7 mouse cellular contexts compared by ENCODE assay signal in genomic region chr4:40837451-40838285, GRCm38 (mm10). TPM values are rescaled to one million over a fixed set of nuclear protein-coding genes. Genes with fewer than 3 reads are reported as not detected.
DNase-seq lines count a peak whose midpoint lies in the region; ATAC-seq lines count a peak whose summit lies in the region.

No protein-coding gene starts in this region.

- H3K27me3 ChIP-seq in forebrain, embryonic 13.5 days: no peaks in the 10 kb centered on the region
- H3K27me3 ChIP-seq in intestine, embryonic 15.5 days (replicated peaks): no peaks in the 10 kb centered on the region
- no peaks in the 10 kb centered on the region for H3K27me3 ChIP-seq in lung, embryonic 16.5 days (ENCODE audit: control insufficient read depth, insufficient read depth, low read depth, low read length)

- no peak overlapping the region for H3K4me2 ChIP-seq in forebrain, embryonic 13.5 days
- H3K4me2 ChIP-seq in intestine, embryonic 15.5 days (replicated peaks): peak overlapping the region; percentile 20
- peak overlapping the region; percentile 18 for H3K4me2 ChIP-seq in lung, embryonic 16.5 days (ENCODE audit: low read depth, low read length)

- no peaks in the 10 kb centered on the region for H3K36me3 ChIP-seq in forebrain, embryonic 13.5 days (ENCODE audit: poor library complexity, severe bottlenecking)
- no peaks in the 10 kb centered on the region for H3K36me3 ChIP-seq in intestine, embryonic 15.5 days
- H3K36me3 ChIP-seq in lung, embryonic 16.5 days (ENCODE audit: control insufficient read depth, insufficient read depth, low read length): no peaks in the 10 kb centered on the region

- no peak overlapping the region for H3K9ac ChIP-seq in forebrain, embryonic 13.5 days
- no peak overlapping the region for H3K9ac ChIP-seq in intestine, embryonic 15.5 days
- 0 out of 2 replicates have a peak overlapping the region, but pooled peaks have one; percentile 21 for H3K9ac ChIP-seq in lung, embryonic 16.5 days (ENCODE audit: low read length)

- H3K4me1 ChIP-seq in forebrain, embryonic 13.5 days: peaks cover 13% of the 10 kb centered on the region
- H3K4me1 ChIP-seq in intestine, embryonic 15.5 days (replicated peaks): peaks cover 12% of the 10 kb centered on the region
- H3K4me1 ChIP-seq in lung, embryonic 16.5 days (replicated peaks; ENCODE audit: control insufficient read depth, insufficient read depth, low read length): peaks cover 36% of the 10 kb centered on the region

- H3K27ac ChIP-seq in forebrain, embryonic 13.5 days: 0 out of 2 replicates have a peak overlapping the region, but pooled peaks have one; percentile 25
- H3K27ac ChIP-seq in intestine, embryonic 15.5 days: no peak overlapping the region
- H3K27ac ChIP-seq in lung, embryonic 16.5 days (ENCODE audit: low read length): peak overlapping the region; percentile 83

- no peaks in the 10 kb centered on the region for H3K9me3 ChIP-seq in forebrain, embryonic 13.5 days (replicated peaks)
- H3K9me3 ChIP-seq in intestine, embryonic 15.5 days: no peaks in the 10 kb centered on the region
- H3K9me3 ChIP-seq in lung, embryonic 16.5 days (ENCODE audit: control insufficient read depth, low read length): no peaks in the 10 kb centered on the region

- 0 out of 2 replicates have a peak, but pooled peaks have one; percentile 27 for ATAC-seq in forebrain, embryonic 13.5 days
- ATAC-seq in intestine, embryonic 15.5 days: peak; percentile 89
- peak; percentile 89 for ATAC-seq in lung, embryonic 16.5 days (ENCODE audit: low read depth)
- ATAC-seq in erythroblast, adult 5-6 weeks (replicated peaks; ENCODE audit: low FRiP score, poor library complexity, severe bottlenecking): no peak

- WGBS in forebrain, embryonic 13.5 days: 47% methylated on average over 10 of the region's 10 CpGs
- 33% methylated on average over 10 of the region's 10 CpGs for WGBS in intestine, embryonic 15.5 days
- 28% methylated on average over 10 of the region's 10 CpGs for WGBS in lung, embryonic 16.5 days

- no peak overlapping the region for H3K4me3 ChIP-seq in forebrain, embryonic 13.5 days
- H3K4me3 ChIP-seq in intestine, embryonic 15.5 days (replicated peaks): no peak overlapping the region
- H3K4me3 ChIP-seq in lung, embryonic 16.5 days (ENCODE audit: low read length): no peak overlapping the region

- DNase-seq in 3134 (ENCODE audit: extremely low read depth, insufficient read length, low spot score) (peak; percentile 55), 3T3-L1 (ENCODE audit: low read depth, low spot score) (peak; percentile 85)
- DNase-seq in right cerebral cortex, postnatal 36 days (ENCODE audit: low spot score in 2 of 2): no peak

RNA-seq across cellular contexts. Expression of gene B4galt1, which starts 16.1 kb away (rescaled TPM):
- 7.8 and 9.1 TPM in 2 replicates for polyA plus RNA-seq in forebrain, embryonic 13.5 days (2015; fragmentation: Nextera tagmentation; extraction: Ambion mirVana)
- 30.2 and 33.2 TPM in 2 replicates for polyA plus RNA-seq in intestine, embryonic 15.5 days (2015; fragmentation: Nextera tagmentation; extraction: Ambion mirVana)
- 75.4 and 79.0 TPM in 2 replicates for polyA plus RNA-seq in lung, embryonic 16.5 days (2015; fragmentation: Nextera tagmentation; extraction: Ambion mirVana)
- total RNA-seq in erythroblast, adult 5-6 weeks (2015; ENCODE audit: low replicate concordance): 34.5 and 42.3 TPM in 2 replicates
- 29.7 and 31.4 TPM in 2 replicates for total RNA-seq in erythroblast, adult 5-6 weeks (2017; ENCODE audit: low replicate concordance)

Comparison
In these comparisons a context has a peak if more than half of its experiments do, and no peak if none do; other contexts are left out.
1. DNase-seq: peak in 3134 (single experiment) and 3T3-L1 (single experiment); none in right cerebral cortex, postnatal 36 days (0 of 2).